Mouse (Mus musculus): ENCODE results near the gene Midn. TPM values are rescaled to one million over a fixed set of nuclear protein-coding genes. Genes with fewer than 3 reads are reported as not detected.

Gene Midn
- total RNA-seq, 2 experiments from 2014 or later = 112 to 128 TPM

DNA sequence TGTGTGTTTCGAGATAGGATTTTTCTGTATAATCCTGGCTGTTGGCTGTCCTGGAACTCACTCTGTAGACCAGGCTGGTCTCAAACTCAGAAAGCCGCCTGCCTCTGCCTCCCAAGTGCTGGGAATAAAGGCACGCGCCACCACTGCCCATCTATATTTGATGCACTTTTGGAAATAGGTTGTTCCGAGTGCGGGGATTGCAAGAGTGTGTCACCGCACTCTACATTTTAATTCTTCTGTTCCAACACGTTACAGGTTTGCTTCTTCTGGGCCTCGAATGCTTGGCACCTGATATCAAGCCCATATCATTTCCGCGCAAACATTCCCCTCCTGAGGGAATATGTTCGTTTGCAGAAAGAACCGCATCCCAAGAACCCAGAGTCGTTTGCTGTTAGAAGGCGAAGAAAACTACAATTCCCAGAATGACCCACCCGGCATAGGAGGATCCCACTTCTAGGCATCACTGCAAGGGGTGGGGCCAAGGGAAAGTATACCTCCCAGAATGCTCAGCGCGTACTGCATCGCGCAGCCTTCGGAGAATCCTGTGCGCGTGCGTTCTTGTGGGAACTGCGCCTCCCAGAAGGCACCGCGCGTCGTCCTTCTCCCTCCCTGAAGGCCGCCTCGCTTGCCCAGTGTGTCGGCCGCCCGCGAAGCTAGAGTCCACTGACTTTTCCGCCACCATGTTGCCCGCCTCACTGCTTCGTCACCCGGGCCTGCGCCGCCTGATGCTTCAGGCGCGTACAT is 6.1 kb upstream of the Midn start:
- DNase-seq (ENCODE audit: low spot score in 2 of 2) = peak; percentile 86 to 92

DNA sequence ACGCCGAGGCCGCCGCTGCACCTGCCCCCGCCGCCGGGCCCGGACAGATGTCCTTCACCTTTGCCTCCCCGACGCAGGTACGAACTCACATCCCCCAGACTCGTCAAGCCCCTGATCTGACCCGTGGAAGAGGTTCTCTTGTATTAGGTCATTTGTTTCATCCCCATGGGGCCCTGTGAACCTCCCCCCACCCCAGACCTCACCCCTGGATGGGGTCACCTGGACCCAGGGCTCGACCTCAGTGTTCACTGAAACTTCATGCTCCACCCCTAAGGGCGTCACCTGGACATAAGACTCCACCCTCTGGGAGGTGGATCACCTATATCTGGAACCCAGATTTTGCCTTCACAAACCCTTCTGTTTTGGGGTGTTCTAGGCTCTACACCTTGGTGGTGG is 5.5 kb upstream of the Midn start:
- peak in 1 of 2 experiments; percentile 43 for DNase-seq (ENCODE audit: low spot score in 2 of 2)

DNA sequence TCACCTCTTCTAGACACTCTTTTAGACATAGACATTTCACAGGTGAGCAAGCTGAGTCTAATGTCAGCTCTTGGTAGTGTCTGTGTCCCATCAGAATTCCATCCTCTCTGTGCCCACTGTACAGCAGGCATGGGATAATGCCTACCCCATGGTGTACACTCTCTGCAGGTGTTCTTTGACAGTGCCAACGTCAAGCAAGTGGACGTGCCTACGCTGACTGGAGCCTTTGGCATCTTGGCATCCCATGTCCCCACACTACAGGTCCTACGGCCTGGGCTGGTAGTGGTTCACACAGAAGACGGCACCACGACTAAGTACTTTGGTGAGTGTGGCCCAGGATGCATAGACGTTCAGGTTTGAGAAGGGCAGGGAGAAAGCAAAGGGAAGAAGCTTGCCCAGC is 4.4 kb upstream of the Midn start:
- DNase-seq (ENCODE audit: low spot score in 2 of 2) = no peak

DNA sequence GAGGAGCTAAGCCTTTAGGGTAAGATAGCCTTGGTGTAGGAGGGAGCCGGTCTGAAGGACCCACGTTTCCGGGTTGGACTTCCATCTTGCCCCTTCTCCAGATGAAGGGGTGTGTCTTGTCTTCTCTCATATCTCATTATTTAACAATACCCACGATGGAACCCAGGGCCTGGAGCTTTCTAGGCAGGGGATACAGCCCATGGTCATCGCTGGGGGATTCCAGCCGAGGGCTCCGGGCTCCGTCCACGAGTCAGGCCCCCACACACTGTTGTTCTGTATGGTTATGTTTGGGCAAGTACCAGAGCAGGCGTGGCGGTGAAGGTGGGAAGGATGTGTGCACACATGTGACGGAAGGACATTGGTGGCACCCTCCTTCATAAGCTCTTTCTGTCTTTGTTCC is 3.9 kb upstream of the Midn start:
- no peak for DNase-seq (ENCODE audit: low spot score in 2 of 2)

DNA sequence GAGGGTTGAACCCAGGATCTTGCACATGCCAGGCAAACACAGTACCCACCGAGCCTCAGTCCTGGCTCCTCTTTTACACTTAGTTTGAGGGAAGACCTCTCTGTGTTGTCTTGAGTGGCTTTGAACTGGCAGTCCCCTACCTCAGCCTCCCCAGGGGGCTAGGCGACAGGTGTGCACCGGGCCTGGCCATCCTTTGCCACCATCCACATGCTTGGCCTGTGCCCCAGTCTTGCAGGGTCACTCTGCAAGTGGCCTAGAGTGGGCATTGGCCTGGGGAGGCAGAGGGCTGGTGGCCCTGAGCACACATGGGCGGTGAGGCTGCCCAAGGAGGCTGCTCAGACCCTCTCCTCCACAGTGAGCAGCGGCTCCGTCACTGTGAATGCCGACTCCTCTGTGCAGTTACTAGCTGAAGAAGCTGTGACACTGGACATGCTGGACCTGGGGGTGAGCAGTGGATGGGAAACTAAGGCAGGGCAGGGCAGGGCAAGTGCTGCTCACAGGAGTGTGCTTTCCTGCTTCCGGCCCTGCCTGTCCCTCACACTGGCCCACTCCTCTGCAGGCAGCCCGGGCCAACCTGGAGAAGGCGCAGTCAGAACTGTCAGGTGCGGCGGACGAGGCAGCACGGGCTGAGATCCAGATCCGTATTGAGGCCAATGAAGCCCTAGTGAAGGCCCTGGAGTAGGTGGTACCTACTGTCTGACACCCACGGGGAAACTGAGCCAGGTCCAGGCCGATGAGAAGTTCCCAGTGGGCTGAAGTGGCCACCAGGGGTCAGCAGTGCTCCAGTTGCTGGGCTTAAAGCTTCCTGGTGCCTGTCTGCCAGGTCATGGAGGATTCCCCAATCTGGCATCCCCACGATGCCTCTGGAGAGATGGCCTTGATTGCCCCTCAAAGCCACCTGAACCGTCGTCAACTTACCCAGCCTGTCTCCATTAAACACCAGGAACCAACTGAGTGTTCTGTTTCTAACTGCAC is 2.9 kb upstream of the Midn start:
- DNase-seq (ENCODE audit: low spot score in 2 of 2) = peak; percentile 83 to 87

DNA sequence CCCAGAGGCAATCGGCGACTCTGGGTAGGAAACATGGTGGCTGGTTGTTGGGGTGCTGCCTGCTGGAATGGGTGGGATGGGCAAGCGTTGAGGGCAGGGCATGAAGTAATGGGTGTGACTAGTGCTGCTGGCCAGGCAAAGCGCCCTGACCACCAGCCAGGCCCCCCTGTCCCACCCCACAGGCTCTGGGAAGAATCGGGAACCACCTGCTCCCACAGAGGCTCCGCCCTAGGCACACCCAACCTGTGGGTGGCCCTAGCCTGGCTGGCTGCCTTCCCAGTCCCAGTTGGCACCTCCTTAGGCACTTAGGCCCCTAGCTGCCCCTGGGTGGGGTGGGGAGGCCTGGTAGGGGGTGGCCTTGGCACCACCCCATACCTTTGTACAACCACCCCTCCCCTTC is 2.2 kb upstream of the Midn start:
- peak; percentile 36 to 47 for DNase-seq (ENCODE audit: low spot score in 2 of 2)

DNA sequence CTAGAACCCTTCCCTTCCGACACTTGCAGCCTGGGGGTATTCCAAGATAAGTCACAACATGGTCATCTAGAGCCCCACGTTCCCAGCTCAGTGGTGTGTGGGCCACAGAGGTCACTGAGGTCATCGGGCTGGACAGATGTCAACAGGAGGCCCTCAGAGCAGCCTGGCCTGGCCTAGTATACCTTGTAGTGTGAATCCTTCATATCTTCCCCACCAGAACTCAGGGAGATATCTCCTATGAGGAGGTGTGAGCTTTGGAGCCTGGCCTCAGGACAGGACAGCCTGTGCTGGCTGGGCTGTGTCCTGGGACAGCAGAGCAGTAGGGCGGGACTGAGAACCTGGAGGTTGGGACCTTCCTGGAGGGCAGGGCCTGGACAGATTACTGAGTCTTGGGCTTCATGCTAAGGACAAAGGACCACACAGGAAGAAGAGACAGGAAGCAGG is 1.5 kb upstream of the Midn start:
- DNase-seq (ENCODE audit: low spot score in 2 of 2) = peak in 1 of 2 experiments; percentile 33

DNA sequence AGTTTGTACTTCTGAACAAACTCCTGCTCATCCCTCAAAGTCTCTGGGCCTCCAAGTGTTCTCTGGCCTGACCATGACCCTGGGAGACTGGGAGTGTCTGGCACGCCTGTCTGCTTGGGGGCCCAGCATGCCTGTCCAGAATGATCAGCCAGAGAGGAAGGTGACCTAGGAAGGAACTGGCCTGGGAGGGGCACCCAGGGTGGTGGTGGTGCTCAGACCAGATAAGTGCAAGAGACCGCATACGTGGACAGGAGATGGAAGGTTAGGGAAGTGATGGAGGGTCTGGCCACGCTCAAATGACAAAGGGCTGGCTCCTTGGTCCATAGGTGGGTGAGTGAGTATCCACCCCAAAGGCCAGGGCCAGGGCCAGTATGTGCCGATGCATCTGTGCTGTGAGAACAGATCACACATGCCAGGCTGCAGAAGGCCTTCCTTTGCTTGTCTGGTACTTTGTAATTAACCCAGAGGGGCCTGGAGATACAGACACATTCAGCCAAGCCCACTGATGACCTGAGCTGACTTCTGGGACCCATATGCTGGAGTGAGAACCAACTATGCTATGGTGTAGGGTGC is 840 bp upstream of the Midn start:
- DNase-seq (ENCODE audit: low spot score in 2 of 2) = no peak

DNA sequence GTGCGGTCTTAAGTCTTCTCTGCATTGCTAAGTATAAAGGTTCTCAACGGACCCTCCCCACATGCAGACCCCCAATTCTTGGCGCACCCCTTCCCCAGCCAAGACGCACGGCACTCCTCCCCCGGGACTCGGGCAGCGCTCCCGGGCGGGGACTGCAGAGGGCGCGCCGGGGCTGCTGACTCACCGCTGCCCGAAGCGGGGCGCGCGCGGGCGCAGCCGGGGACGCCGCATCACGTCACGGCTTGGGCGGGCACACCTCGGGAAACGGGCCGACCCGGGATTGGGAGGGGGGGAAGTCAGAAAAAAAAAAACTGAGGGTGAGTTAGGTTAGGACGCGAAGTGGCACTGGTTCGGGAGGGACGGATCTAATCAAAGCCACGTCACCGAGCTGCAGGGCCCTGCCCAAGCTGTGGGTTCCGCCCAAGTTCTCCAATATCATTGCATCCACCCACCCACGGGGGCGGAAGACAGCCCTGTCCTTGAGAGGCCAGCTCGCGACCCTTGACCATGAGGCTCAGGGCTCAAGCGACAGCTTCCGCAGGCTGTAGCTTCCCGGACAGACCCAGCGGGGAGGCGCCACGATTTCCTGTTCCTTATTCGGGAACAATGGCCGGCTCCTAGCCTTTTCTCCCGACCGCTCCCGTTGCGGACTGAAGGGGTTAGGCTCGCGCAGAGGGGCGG is 678 bp downstream of the Midn start:
- DNase-seq (ENCODE audit: low spot score in 2 of 2) = peak; percentile 96 to 98

DNA sequence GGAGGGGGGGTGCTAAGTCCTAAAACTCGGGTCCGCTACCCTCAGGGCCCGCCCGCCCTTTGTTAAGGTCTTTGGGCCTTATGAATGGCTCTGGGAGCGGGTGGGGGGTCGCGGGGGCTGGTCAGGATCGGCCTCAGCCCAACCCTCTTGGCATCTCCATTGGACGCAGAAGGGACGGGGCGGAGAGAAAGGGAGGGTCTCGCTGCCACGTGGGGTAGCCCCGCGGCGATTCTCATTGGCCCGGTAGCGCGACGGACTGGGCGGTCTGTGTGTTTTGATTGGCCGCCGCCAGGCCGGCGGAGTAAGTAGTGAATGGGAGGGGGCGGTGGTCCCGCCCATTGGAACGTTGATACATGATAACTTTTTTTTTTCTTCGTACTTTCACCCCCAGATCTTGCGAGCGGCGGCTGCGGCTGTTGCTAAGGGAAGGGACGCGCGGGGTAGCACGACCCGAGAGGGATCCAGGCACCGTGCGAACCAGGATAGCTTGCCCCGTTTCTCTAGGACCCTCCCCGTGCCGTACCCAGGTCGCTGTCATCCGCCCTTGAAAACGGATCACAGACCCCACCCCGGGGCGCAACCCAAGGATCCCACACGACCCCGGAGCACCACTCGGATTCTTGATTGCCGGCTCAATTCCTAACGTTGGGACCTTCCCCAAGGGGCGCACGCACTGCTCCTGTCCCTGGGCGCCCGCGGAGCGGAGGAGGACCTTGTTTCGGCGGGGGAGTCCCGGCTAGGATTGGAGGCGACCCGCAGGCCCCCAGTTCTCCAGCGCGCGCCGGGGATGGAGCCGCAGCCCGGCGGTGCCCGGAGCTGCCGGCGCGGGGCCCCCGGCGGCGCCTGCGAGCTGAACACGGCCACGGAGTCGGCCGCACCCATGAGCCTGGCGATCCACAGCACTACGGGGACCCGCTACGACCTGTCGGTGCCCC is 1.5 kb downstream of the Midn start:
- DNase-seq (ENCODE audit: low spot score in 2 of 2) = peak; percentile 96 to 97

DNA sequence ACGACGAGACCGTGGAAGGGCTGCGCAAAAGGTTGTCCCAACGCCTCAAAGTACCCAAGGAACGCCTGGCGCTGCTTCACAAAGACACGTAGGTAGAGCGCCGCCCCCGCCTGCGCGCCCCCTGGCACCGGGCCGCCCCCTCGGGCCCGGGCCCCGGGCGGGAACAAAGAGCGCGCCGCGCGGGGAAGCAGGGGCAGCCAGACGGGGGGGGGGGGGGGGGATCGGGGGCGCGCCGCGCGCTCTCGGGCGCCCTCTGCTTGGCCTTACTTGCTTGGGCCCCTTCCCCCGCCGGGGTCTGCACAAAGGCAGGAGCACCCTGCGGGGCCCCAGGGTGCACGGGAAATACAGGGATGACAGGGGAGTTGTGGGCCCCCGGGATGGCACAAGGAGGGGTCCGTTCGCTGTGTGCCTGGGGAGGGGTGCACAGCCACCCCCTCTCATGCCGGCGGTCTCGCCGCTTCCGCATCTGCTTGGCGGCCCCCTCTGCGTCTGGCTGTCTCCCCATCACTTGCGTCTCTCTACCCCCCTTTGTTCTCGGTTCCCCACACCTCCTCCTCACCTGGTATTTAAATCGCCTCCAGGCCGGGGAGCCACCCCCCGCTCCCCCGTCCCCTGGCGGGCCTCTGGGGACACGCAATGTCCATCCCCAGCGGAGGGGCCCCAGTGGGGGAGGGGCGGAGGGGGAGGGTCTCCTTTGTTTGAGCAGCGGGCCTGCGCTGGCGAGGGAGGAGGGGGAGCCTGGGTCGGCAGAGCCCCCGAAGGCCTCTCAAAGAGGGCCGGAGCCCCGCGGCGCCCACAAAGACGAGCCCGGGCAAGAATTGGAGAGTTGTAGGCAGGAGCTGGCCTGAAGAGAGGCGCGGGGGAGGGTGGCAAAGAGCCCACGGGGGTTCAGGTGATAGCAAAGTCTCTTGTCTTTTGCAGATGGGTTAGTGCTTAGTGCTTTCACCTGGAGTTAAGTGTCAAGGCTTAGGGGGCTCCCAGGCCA is 2.4 kb downstream of the Midn start:
- peak; percentile 75 to 82 for DNase-seq (ENCODE audit: low spot score in 2 of 2)

DNA sequence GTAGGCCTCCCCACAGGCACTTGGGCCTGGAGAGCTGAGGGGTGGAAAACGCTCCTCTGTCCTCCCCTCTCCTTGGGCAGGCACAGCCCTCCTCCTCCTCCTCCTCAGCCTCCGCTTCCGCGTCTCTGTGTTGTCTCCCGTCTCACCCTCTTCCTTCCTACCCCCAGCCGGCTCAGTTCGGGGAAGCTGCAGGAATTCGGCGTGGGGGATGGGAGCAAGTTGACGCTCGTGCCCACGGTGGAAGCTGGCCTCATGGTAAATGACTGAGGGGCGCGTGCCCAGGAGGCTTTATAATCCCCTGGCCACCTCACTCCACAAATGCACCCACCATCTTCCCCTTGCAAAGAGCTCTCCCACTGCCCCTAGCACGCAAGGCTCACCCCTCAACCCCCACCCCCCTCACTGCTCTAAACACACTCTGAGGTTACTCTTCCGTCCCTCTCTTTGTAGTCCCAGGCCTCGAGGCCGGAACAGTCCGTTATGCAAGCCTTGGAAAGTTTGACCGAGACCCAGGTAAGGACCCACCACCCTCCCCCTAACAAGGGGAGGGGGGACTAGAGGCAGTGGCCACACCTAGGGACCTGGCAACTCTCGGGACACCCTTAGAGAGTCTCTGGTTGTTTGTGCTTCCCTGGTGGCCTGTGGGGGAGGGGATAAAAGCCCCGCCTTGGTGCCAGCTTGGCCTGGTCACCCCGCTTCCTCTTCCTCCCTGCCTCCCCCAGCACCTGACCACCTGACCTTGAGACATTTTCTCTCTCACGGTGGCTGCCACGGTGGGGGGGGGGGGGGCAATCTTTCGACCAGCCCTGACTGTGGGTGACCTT is 3.4 kb downstream of the Midn start:
- DNase-seq (ENCODE audit: low spot score in 2 of 2) = peak; percentile 74 to 78

DNA sequence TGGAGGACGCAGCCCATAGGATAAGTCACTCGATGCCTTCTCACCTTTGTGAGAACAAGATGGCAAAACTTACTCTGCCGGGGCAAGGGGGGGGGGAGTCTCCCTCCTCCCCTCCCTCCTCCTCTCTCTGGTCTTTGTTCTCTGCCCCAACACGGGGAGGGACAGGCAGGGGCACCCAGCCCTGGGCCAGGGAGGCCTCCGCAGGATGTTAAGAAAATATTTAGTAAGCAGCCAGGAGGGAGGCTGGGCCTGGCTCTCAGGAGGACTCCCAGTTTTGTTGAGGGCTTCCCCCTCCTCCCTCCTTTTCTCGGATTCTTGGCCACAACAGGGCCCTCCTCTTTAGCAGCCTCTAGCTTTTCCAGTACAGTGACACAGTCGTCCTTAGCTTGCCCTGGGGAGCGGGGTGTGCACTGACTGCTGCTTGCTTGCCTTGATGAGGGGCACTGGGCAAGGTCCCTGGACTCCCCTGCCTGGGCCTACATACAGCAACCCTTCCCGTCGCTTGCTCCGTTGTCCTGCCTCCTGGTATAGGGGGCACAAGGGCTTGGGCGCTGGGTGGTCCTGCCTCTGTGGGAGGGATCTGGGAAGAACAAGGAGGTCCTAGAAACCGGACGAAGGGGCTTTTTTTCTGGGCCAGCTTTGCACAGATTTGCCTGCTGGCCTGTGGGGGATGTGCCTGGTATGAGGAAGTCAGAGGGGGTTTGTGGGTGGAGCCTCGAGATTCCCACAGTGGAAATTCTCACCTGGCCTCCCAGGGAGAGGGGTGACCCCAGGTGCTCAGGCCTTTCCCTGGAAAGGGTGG is 4.2 kb downstream of the Midn start:
- DNase-seq (ENCODE audit: low spot score in 2 of 2) = peak; percentile 51 to 60

DNA sequence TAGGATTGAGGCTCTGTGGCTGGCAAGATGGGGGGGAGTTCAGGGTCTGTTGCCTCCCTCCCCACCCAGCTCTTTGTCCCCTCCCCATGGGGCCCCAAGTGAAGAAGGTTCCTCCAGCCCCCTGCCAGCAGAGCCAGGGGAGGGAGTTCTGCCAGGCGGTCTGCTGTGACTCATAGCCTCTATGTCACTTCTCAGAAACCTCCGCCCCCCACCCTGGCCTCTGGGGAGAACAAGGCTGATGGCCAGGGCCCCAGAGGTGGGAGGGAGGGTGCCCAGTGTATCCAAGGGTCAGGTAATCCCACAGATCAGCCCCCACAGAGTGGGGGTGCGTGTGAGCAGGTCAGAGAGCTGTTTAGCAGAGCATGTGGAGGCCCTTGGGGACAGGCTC is 4.8 kb downstream of the Midn start:
- peak in 1 of 2 experiments; percentile 53 for DNase-seq (ENCODE audit: low spot score in 2 of 2)

DNA sequence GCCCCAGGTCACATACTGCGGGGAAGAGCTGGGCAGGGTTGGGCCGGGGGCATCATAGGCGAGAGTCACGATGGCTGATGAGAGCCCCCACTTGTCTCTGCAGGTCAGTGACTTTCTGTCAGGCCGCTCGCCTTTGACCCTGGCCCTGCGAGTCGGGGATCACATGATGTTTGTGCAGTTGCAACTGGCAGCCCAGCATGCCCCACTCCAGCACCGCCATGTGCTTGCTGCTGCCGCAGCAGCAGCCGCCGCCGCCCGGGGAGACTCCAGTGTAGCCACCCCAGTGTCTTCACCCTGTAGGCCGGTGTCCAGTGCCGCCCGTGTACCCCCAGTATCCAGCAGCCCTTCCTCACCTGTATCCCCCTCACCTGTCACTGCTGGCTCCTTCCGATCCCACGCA is 5.6 kb downstream of the Midn start:
- DNase-seq (ENCODE audit: low spot score in 2 of 2) = no peak

DNA sequence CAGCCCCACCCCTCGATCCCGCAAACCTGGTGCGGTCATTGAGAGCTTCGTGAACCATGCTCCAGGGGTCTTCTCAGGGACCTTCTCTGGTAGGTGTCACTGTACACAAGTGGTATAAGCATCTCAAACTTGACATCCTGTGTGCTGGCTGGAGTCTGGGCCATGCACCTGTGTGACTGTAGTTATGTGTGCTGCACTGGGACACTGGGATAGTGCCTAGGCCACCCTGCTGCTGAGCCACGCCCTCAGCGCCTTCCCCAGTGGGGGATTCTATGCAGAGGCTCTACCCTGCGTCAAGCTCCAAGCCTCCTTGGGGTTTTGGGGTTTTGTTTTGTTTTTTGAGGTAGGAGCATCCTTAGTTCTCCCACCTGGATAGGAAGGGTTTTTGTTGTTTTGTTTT is 6.3 kb downstream of the Midn start:
- DNase-seq (ENCODE audit: low spot score in 2 of 2) = no peak

DNA sequence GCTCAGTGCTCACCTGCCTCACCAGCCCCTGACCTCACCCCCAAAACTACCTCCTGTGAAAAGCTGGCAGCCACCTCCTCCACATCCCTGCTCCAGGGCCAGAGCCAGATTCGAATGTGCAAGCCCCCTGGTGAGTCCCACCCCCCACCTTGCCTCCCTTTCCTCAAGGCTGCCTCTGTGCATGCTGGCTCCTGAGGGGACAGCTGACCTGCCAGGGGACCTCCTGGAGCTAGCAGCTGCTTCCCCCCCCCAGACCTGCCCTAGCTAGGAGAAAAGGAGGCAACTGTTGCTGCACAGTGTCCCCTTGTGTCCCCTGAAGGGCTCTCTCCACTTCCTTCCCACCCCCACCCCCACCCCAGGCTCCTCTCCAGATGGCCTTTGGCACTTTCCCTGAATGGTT is 7.2 kb downstream of the Midn start:
- peak in 1 of 2 experiments; percentile 49 for DNase-seq (ENCODE audit: low spot score in 2 of 2)
